In the genomic region with DNA sequence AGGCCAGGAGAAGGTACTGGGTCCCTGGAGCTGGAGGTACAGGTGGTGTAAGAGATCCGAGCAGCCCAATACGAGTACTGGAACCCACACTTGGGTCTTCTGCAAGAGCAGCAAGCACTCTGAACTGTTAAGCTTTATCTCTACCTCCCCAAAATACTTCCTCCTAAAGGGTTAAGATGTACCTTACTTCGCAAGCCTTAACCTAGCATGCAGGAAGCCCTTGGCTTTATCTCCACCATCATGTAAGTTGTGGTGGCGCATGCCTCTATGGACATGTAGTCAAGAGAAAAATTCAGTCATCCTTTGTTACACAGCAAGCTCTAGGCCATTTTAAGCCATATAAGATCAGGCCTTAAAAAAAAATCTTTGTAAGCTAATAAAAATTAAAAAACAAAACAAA, we compare ENCODE assay signal across 24 mouse cellular contexts.
"Had no signal": no experiment of that assay in that cellular context is flagged by ENCODE, and none has a peak within 500 bp of the region (broad histone marks: within the 10 kb centered on the region; RNA-seq: fewer than 3 reads in every experiment).

No protein-coding gene starts in this region.

- H3K4me3 ChIP-seq: heart, embryonic 13.5 days; heart, embryonic 15.5 days; hindbrain, embryonic 12.5 days; intestine, embryonic 15.5 days; limb, embryonic 13.5 days; limb, embryonic 15.5 days; liver, embryonic 13.5 days had no signal

- H3K27me3 ChIP-seq: heart, embryonic 13.5 days; heart, embryonic 15.5 days; hindbrain, embryonic 12.5 days; intestine, embryonic 15.5 days; limb, embryonic 13.5 days; limb, embryonic 15.5 days; liver, embryonic 13.5 days had no signal

- H3K9ac ChIP-seq: heart, embryonic 13.5 days; heart, embryonic 15.5 days; hindbrain, embryonic 12.5 days; hindbrain, embryonic 14.5 days; intestine, embryonic 15.5 days; limb, embryonic 13.5 days; limb, embryonic 15.5 days; liver, embryonic 13.5 days had no signal

- DNase-seq: gastrocnemius, postnatal 14 days; gastrocnemius, postnatal 36 days; heart, adult 18-20 months; heart, postnatal 14 days; heart, postnatal 36 days; kidney, adult 18-20 months; kidney, adult 8-10 months; kidney, postnatal 10 days; kidney, postnatal 25 days; layer of hippocampus, adult 9-11 months; layer of hippocampus, postnatal 36 days; left cerebral cortex, postnatal 4 days; liver, embryonic 13.5 days had no signal

- H3K9me3 ChIP-seq: heart, embryonic 13.5 days; heart, embryonic 15.5 days; hindbrain, embryonic 12.5 days; intestine, embryonic 15.5 days; limb, embryonic 13.5 days; limb, embryonic 15.5 days; liver, embryonic 13.5 days had no signal

- H3K4me2 ChIP-seq: heart, embryonic 11.5 days; heart, embryonic 13.5 days; heart, embryonic 15.5 days; hindbrain, embryonic 12.5 days; hindbrain, embryonic 14.5 days; intestine, embryonic 15.5 days; limb, embryonic 13.5 days; limb, embryonic 15.5 days; liver, embryonic 13.5 days had no signal

- H3K4me1 ChIP-seq: heart, embryonic 13.5 days; heart, embryonic 15.5 days; hindbrain, embryonic 12.5 days; intestine, embryonic 15.5 days; limb, embryonic 13.5 days; liver, embryonic 13.5 days had no signal

- ATAC-seq: hindbrain, embryonic 16.5 days; inflammation-experienced regulatory T-cells, adult 6 months; intestine, embryonic 15.5 days; intestine, postnatal 0 days had no signal

- H3K27ac ChIP-seq: heart, embryonic 13.5 days; heart, embryonic 15.5 days; hindbrain, embryonic 12.5 days; hindbrain, embryonic 14.5 days; intestine, embryonic 15.5 days; limb, embryonic 13.5 days; limb, embryonic 15.5 days; liver, embryonic 13.5 days had no signal
